Mouse (Mus musculus) neural tube, embryonic 10.5 days (tissue): ENCODE data around the gene Car12.
A peak's percentile ranks its signal among the peaks of the same experiment; 100 is the strongest.
"Not testable (repeated sequence)": the region's sequence is repeated elsewhere in the genome, so short reads cannot be mapped to it uniquely, and the experiment has no call there.

Source experiments
- DNase-seq: peaks from one replicate; pipeline ENCODE4 v3.0.0-alpha.2; 2017; ENCODE audit warnings: low spot score; ENCODE audit errors: extremely low spot score

Gene Car12

GRCm38 (mm10) chr9:66760991-66761390 lies 47.5 kb downstream of the Car12 start:
- DNase-seq = no peak

GRCm38 (mm10) chr9:66768721-66769120 lies 55.2 kb downstream of the Car12 start:
- no peak for DNase-seq

- no peak for DNase-seq
These were observed 55.8 kb downstream of the Car12 start for GRCm38 (mm10) chr9:66769275-66769674.

GRCm38 (mm10) chr9:66770701-66771100 lies 57.2 kb downstream of the Car12 start:
- DNase-seq = no peak

- DNase-seq = not testable (repeated sequence)
These were observed 71.1 kb downstream of the Car12 start for GRCm38 (mm10) chr9:66784552-66784951.

GRCm38 (mm10) chr9:66787821-66788220 lies 74.3 kb downstream of the Car12 start:
- no peak for DNase-seq

GRCm38 (mm10) chr9:66794629-66795463 lies 81.4 kb downstream of the Car12 start:
- DNase-seq = no peak

GRCm38 (mm10) chr9:66795464-66796324 lies 82.2 kb downstream of the Car12 start, which contains the start of gene Aph1b:
Gene Aph1b (minus strand): TSS chr9:66795490.
- DNase-seq = peak; percentile 96

GRCm38 (mm10) chr9:66796739-66797138 lies 83.3 kb downstream of the Car12 start, which contains the start of gene Gm10647:
Gene Gm10647 (plus strand): TSS chr9:66797039.
- no peak for DNase-seq

GRCm38 (mm10) chr9:66801947-66802346 lies 88.5 kb downstream of the Car12 start:
- no peak for DNase-seq

GRCm38 (mm10) chr9:66805951-66806350 lies 92.5 kb downstream of the Car12 start:
- peak; percentile 57 for DNase-seq

GRCm38 (mm10) chr9:66813392-66813791 lies 99.9 kb downstream of the Car12 start:
- no peak for DNase-seq
